Mouse (Mus musculus) lung, postnatal 0 days (tissue): Measurements from ENCODE around the gene Cfap97. TPM values are rescaled to one million over a fixed set of nuclear protein-coding genes. Genes with fewer than 3 reads are reported as not detected.

ENCODE experiments used
- ATAC-seq: fragments of 200-750 bp; cut with Nextera tagmentation; 2 replicates; pipeline ENCODE4 v1.8.0; 2017; ENCODE audit warnings: moderate library complexity
- DNase-seq: peaks from one replicate; pipeline ENCODE4 v3.0.0-alpha.2; 2016; ENCODE audit warnings: low spot score
- H3K27ac ChIP-seq: fragments of 300-500 bp; sonication (generic); 2 replicates; pipeline ENCODE4 v1.5.1; 2014; ENCODE audit warnings: antibody characterized with exemption, mild to moderate bottlenecking, low read length, mixed read lengths
- H3K27me3 ChIP-seq: fragments of 300-500 bp; sonication (generic); replicated peaks from 2 replicates; pipeline ENCODE4 v1.6.1; 2014; ENCODE audit warnings: low read length, mixed read lengths; ENCODE audit not compliant: insufficient read depth
- H3K36me3 ChIP-seq: fragments of 300-500 bp; sonication (generic); 2 replicates; pipeline ENCODE4 v1.6.1; 2014; ENCODE audit warnings: low read length, mixed read lengths; ENCODE audit not compliant: insufficient read depth
- H3K4me1 ChIP-seq: fragments of 300-500 bp; sonication (generic); 2 replicates; pipeline ENCODE4 v1.6.1; 2014; ENCODE audit warnings: antibody characterized with exemption, low read depth, low read length, mixed read lengths; ENCODE audit not compliant: insufficient read depth
- H3K4me2 ChIP-seq: fragments of 300-500 bp; sonication (generic); replicated peaks from 2 replicates; pipeline ENCODE4 v1.6.1; 2014; ENCODE audit warnings: low read depth, mild to moderate bottlenecking, low read length, moderate library complexity, mixed read lengths
- H3K4me3 ChIP-seq: fragments of 300-500 bp; sonication (generic); 2 replicates; pipeline ENCODE4 v1.5.1; 2014; ENCODE audit warnings: low read depth, low read length
- H3K9ac ChIP-seq: fragments of 300-500 bp; sonication (generic); replicated peaks from 2 replicates; pipeline ENCODE4 v1.6.1; 2014; ENCODE audit warnings: low read depth, mild to moderate bottlenecking
- H3K9me3 ChIP-seq: fragments of 300-500 bp; sonication (generic); 2 replicates; pipeline ENCODE4 v1.6.1; 2016; ENCODE audit warnings: low read length, mixed read lengths
- CTCF ChIP-seq: IDR thresholded peaks from 2 replicates; pipeline ENCODE4 v1.5.1; 2016; ENCODE audit warnings: antibody characterized with exemption, mild to moderate bottlenecking
- EP300 ChIP-seq: IDR thresholded peaks from 2 replicates; pipeline ENCODE4 v1.6.1; 2016; ENCODE audit warnings: antibody characterized with exemption, mild to moderate bottlenecking, control low read depth
- WGBS: fragments of 180-500 bp; shearing (Covaris S2); extraction: QIAGEN DNeasy Blood & Tissue Kit; methylation state at CpG from one replicate; pipeline ENCODE4 v1.1.7; 2014; 5-methylcytosine and 5-hydroxymethylcytosine counted together
- polyA plus RNA-seq: library from polyadenylated mRNA; unstranded; fragments of >200 nt; fragmentation: Nextera tagmentation; extraction: Ambion mirVana; gene quantifications from 2 replicates; pipeline ENCODE4 v1.2.1, GENCODE M21; 2015

Gene Cfap97
- polyA plus RNA-seq, 1 experiment from 2014 or later = 25.8 TPM

- DNase-seq = no peak
- Histone ChIP-seq H3K9me3 (no peaks in the 10 kb centered on the region), H3K4me1 (peaks cover 9% of the 10 kb centered on the region; the same call in 1 of the 2 replicates), H3K36me3 (peaks cover 5% of the 10 kb centered on the region; the same call in 1 of the 2 replicates), H3K4me3 (peak overlapping the region; percentile 80), H3K27ac (peak overlapping the region; percentile 91), H3K9ac (peak overlapping the region; percentile 24; the same call in 1 of the 2 replicates), H3K27me3 (no peaks in the 10 kb centered on the region), H3K4me2 (peak overlapping the region; percentile 79)
- ATAC-seq = no peak
- no peak for TF ChIP-seq EP300
- TF ChIP-seq CTCF = no peak
- WGBS = 18% methylated on average over 13 of the region's 13 CpGs
Observed at GRCm38 (mm10) chr8:46211611-46212071, 60.1 kb downstream of the Cfap97 start.

DNA sequence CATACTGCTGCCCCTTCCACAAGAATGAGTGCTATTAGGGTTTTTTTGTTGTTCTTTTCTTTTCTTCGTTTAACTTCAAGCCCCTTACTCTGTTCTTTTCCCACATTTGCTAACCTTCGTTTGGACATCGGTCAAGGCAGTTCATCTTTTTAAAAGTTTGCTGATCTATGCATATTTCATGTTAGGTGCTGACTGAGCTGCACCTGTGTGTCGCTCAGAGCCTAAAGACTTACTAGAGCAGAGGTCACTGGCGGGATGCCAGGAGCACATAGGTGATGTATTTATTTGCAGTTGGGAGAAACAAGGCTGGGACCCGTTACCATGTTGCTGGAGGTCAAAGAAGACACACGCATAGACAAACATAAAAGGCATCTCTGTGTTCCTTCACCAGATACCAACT lies 60.6 kb downstream of the Cfap97 start:
- TF ChIP-seq EP300 (no peak), CTCF (no peak)
- no peak for DNase-seq
- no peaks in the 10 kb centered on the region for H3K36me3 ChIP-seq
- no peak overlapping the region for H3K27ac ChIP-seq
- ATAC-seq = no peak
- no peaks in the 10 kb centered on the region for H3K27me3 ChIP-seq
- H3K4me2 ChIP-seq = no peak overlapping the region
- H3K9ac ChIP-seq = no peak overlapping the region
- H3K4me1 ChIP-seq = peaks cover 9% of the 10 kb centered on the region; the same call in 1 of the 2 replicates
- no peak overlapping the region for H3K4me3 ChIP-seq
- 57% methylated on average over 7 of the region's 7 CpGs for WGBS
- H3K9me3 ChIP-seq = no peaks in the 10 kb centered on the region

DNA sequence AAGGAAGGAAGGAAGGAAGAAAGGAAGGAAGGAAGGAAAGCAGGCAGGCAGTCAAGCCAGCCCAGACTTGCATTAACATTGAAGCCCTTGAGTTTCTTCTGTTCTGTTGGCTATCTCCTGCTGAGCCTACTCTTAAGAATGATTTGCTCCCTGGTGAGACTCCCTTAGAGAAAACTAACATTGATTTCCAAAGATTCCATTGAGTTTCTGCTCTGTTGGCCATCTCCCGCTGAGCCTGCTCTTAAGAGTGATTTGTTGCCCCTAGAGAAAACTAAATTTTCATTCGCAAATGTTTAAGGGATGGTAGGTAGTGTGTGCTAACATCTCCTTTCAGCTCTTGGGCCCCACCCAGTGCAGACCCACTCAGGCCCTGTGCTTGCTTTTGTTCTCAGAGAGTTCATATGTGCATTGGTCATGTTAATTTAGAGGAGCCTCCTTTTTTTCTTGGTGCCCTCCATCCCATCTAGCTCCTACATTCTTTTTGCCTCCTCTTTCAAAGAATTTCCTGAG lies 62.5 kb downstream of the Cfap97 start:
- Histone ChIP-seq H3K4me1 (peaks cover 7% of the 10 kb centered on the region; the same call in 1 of the 2 replicates), H3K27ac (no peak overlapping the region), H3K4me3 (no peak overlapping the region), H3K9ac (no peak overlapping the region), H3K36me3 (no peaks in the 10 kb centered on the region), H3K9me3 (no peaks in the 10 kb centered on the region), H3K4me2 (no peak overlapping the region), H3K27me3 (no peaks in the 10 kb centered on the region)
- ATAC-seq (no peak), DNase-seq (no peak)
- WGBS = 66% methylated on average over 2 of the region's 2 CpGs
- TF ChIP-seq CTCF = no peak
- TF ChIP-seq EP300 = no peak

- TF ChIP-seq EP300 = no peak
- TF ChIP-seq CTCF = no peak
- DNase-seq (peak; percentile 29), ATAC-seq (peak; percentile 67)
- Histone ChIP-seq H3K4me1 (no peaks in the 10 kb centered on the region; the same call in 1 of the 2 replicates), H3K27me3 (no peaks in the 10 kb centered on the region), H3K36me3 (no peaks in the 10 kb centered on the region), H3K27ac (no peak overlapping the region), H3K9ac (0 out of 2 replicates have a peak overlapping the region, but pooled peaks have one; percentile 19), H3K4me2 (peak overlapping the region; percentile 56), H3K4me3 (peak overlapping the region; percentile 25; the same call in 1 of the 2 replicates), H3K9me3 (no peaks in the 10 kb centered on the region)
- 4% methylated on average over 14 of the region's 14 CpGs for WGBS
Observed at GRCm38 (mm10) chr8:46216838-46217237, 65.3 kb downstream of the Cfap97 start.

- WGBS = 65% methylated on average over 3 of the region's 3 CpGs
- DNase-seq = no peak
- Histone ChIP-seq H3K27ac (no peak overlapping the region), H3K9ac (no peak overlapping the region), H3K4me1 (no peaks in the 10 kb centered on the region), H3K4me2 (no peak overlapping the region), H3K9me3 (no peaks in the 10 kb centered on the region), H3K4me3 (no peak overlapping the region), H3K27me3 (no peaks in the 10 kb centered on the region), H3K36me3 (no peaks in the 10 kb centered on the region)
- TF ChIP-seq EP300 (no peak), CTCF (no peak)
- ATAC-seq = no peak
Observed at GRCm38 (mm10) chr8:46220566-46220965, 69.0 kb downstream of the Cfap97 start.

DNA sequence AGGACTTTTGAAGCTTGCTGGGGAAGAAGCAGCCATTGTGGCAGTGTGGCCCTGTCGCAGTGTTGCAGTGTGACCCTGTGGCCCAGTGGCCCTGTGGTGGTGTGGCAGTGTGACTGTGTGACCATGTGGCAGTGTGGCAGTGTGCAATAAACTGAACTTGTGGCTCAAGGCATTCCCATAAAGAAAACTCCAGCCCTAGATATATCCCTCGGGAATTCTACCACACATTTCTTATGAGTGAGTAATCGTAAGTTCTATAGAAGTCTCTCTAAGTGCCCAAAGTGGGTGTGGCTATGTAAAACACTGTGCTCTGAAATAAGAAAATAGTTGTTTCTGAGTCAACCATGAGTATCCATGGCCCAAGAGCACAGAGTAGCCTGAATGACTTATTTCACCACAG lies 73.9 kb downstream of the Cfap97 start:
- no peak overlapping the region for H3K9ac ChIP-seq
- H3K4me3 ChIP-seq = no peak overlapping the region
- H3K27ac ChIP-seq = no peak overlapping the region
- H3K4me2 ChIP-seq = no peak overlapping the region
- no peaks in the 10 kb centered on the region for H3K9me3 ChIP-seq
- H3K36me3 ChIP-seq = no peaks in the 10 kb centered on the region
- ATAC-seq (peak; percentile 49), DNase-seq (peak; percentile 51)
- H3K4me1 ChIP-seq = no peaks in the 10 kb centered on the region
- H3K27me3 ChIP-seq = no peaks in the 10 kb centered on the region
- no peak for TF ChIP-seq EP300
- 53% methylated on average over 3 of the region's 3 CpGs for WGBS
